Mouse (Mus musculus) C2C12 (cell line): ENCODE measurements around the gene Tmem171. TPM values are rescaled to one million over a fixed set of nuclear protein-coding genes. Genes with fewer than 3 reads are reported as not detected.

Source experiments
- H3K27me3 ChIP-seq: one replicate; pipeline ENCODE4 v1.6.1; 2011; ENCODE audit not compliant: control insufficient read depth, insufficient read depth, insufficient read length
- H3K36me3 ChIP-seq: one replicate; pipeline ENCODE4 v1.6.1; 2011; ENCODE audit not compliant: control insufficient read depth, insufficient read depth
- H3K4me3 ChIP-seq: one replicate; pipeline ENCODE4 v1.5.1; 2011; ENCODE audit warnings: mild to moderate bottlenecking, control low read depth; ENCODE audit not compliant: poor library complexity, insufficient read depth, severe bottlenecking
- H3K79me2 ChIP-seq: one replicate; pipeline ENCODE4 v1.6.1; 2011; ENCODE audit not compliant: control insufficient read depth, insufficient read depth
- H3K79me3 ChIP-seq: one replicate; pipeline ENCODE4 v1.6.1; 2011; ENCODE audit warnings: low read depth, control low read depth
- H3ac ChIP-seq: one replicate; pipeline ENCODE3; 2011; ENCODE audit warnings: low read depth; ENCODE audit not compliant: control insufficient read depth, insufficient read length
- CEBPB ChIP-seq: IDR thresholded peaks from one replicate; pipeline ENCODE4 v1.6.1; 2011; ENCODE audit warnings: low read depth, mild to moderate bottlenecking, control low read depth, moderate library complexity
- CTCF ChIP-seq: IDR thresholded peaks from one replicate; pipeline ENCODE4 v1.5.1; 2011; ENCODE audit not compliant: control insufficient read depth, insufficient read depth, insufficient read length
- FOSL1 ChIP-seq: IDR thresholded peaks from one replicate; pipeline ENCODE4 v1.8.0; 2011; ENCODE audit warnings: mild to moderate bottlenecking, low read length; ENCODE audit not compliant: poor library complexity, insufficient read depth, severe bottlenecking
- MAX ChIP-seq: IDR thresholded peaks from one replicate; pipeline ENCODE4 v1.6.1; 2011; ENCODE audit warnings: mild to moderate bottlenecking, control low read depth
- MYOD1 ChIP-seq: IDR thresholded peaks from one replicate; pipeline ENCODE4 v1.6.1; 2011; ENCODE audit warnings: low read depth; ENCODE audit not compliant: control insufficient read depth, insufficient read length
- MYOG ChIP-seq: IDR thresholded peaks from one replicate; pipeline ENCODE4 v1.6.1; 2011; ENCODE audit not compliant: control insufficient read depth, insufficient read length; ENCODE audit errors: extremely low read depth
- USF1 ChIP-seq: IDR thresholded peaks from one replicate; pipeline ENCODE4 v1.6.1; 2011; ENCODE audit warnings: low read depth, mild to moderate bottlenecking, control low read depth, moderate library complexity
- polyA plus RNA-seq: library from polyadenylated mRNA; unstranded; fragments of >200 nt; fragmentation: generic; extraction: Trizol; gene quantifications from one replicate; pipeline ENCODE4 v1.2.1, GENCODE M21; 2012; ENCODE audit warnings: missing spikeins

The Tmem171 gene
- polyA plus RNA-seq, 1 experiment: 13.0 TPM

- Histone ChIP-seq H3K27me3 (no peaks in the 10 kb centered on the region), H3K79me2 (no peaks in the 10 kb centered on the region), H3ac (no peak overlapping the region), H3K79me3 (no peaks in the 10 kb centered on the region), H3K36me3 (no peaks in the 10 kb centered on the region), H3K4me3 (no peak overlapping the region)
- TF ChIP-seq CEBPB: no peak
- no peak for TF ChIP-seq MYOG
- no peak for TF ChIP-seq CTCF
- TF ChIP-seq MAX: no peak
- TF ChIP-seq FOSL1: no peak
Observed at GRCm38 (mm10) chr13:98665240-98665639, 29.4 kb downstream of the Tmem171 start.

- no peaks in the 10 kb centered on the region for H3K27me3 ChIP-seq
- TF ChIP-seq USF1: no peak
- TF ChIP-seq FOSL1: no peak
- TF ChIP-seq MYOD1: no peak
- TF ChIP-seq MAX: no peak
- no peak for TF ChIP-seq MYOG
- TF ChIP-seq CEBPB: no peak
- TF ChIP-seq CTCF: no peak
- no peaks in the 10 kb centered on the region for H3K79me2 ChIP-seq
- H3K4me3 ChIP-seq: no peak overlapping the region
- no peaks in the 10 kb centered on the region for H3K36me3 ChIP-seq
- no peak overlapping the region for H3ac ChIP-seq
- no peaks in the 10 kb centered on the region for H3K79me3 ChIP-seq
Observed at GRCm38 (mm10) chr13:98662173-98662675, 32.4 kb downstream of the Tmem171 start.

GRCm38 (mm10) chr13:98656034-98656471 is 38.6 kb downstream of the Tmem171 start:
- no peaks in the 10 kb centered on the region for H3K79me2 ChIP-seq
- H3K4me3 ChIP-seq: no peak overlapping the region
- H3K79me3 ChIP-seq: no peaks in the 10 kb centered on the region
- TF ChIP-seq FOSL1: no peak
- no peak for TF ChIP-seq MAX
- H3K36me3 ChIP-seq: no peaks in the 10 kb centered on the region
- H3K27me3 ChIP-seq: no peaks in the 10 kb centered on the region
- H3ac ChIP-seq: no peak overlapping the region

- Histone ChIP-seq H3ac (no peak overlapping the region), H3K27me3 (no peaks in the 10 kb centered on the region), H3K4me3 (no peak overlapping the region), H3K36me3 (no peaks in the 10 kb centered on the region), H3K79me2 (no peaks in the 10 kb centered on the region), H3K79me3 (no peaks in the 10 kb centered on the region)
- TF ChIP-seq MYOG (no peak), MAX (no peak), CEBPB (no peak), CTCF (no peak), USF1 (no peak), MYOD1 (no peak), FOSL1 (no peak)
Observed at GRCm38 (mm10) chr13:98655346-98655745, 39.3 kb downstream of the Tmem171 start.

- TF ChIP-seq FOSL1 (no peak), MYOD1 (peak; percentile 54)
- Histone ChIP-seq H3K79me2 (no peaks in the 10 kb centered on the region), H3K79me3 (no peaks in the 10 kb centered on the region), H3K4me3 (no peak overlapping the region), H3K27me3 (no peaks in the 10 kb centered on the region), H3K36me3 (no peaks in the 10 kb centered on the region), H3ac (no peak overlapping the region)
Observed at GRCm38 (mm10) chr13:98654129-98654939, 40.3 kb downstream of the Tmem171 start.

- Histone ChIP-seq H3ac (no peak overlapping the region), H3K27me3 (no peaks in the 10 kb centered on the region), H3K36me3 (no peaks in the 10 kb centered on the region), H3K79me2 (no peaks in the 10 kb centered on the region), H3K79me3 (no peaks in the 10 kb centered on the region), H3K4me3 (no peak overlapping the region)
- no peak for TF ChIP-seq CEBPB
- no peak for TF ChIP-seq USF1
Observed at GRCm38 (mm10) chr13:98652194-98652593, 42.4 kb downstream of the Tmem171 start.
